Mouse (Mus musculus) cerebellum, adult (tissue): ENCODE measurements at regions not wholly inside any gene's neighbourhood (a gene's known extent, or its start where the extent isn't known, plus 50 kb on each side); places are given as distances from the start of the nearest gene placed in this dataset.

Experiments
- ATAC-seq: cut with Nextera tagmentation; 2 replicates; pipeline ENCODE4 v1.9.2; 2017; ENCODE audit warnings: mild to moderate bottlenecking, moderate library complexity, mixed read lengths; ENCODE audit not compliant: insufficient number of reproducible peaks, low FRiP score, low TSS enrichment

GRCm38 (mm10) chr3:148229192-148229591 lies 761.2 kb downstream of the Adgrl2 start:
- ATAC-seq: no peak

- no peak for ATAC-seq
Observed at GRCm38 (mm10) chr3:148228002-148228707, 762.2 kb downstream of the Adgrl2 start.

- no peak for ATAC-seq
Observed at GRCm38 (mm10) chr3:148220826-148221225, 769.5 kb downstream of the Adgrl2 start.

- no peak for ATAC-seq
Observed at GRCm38 (mm10) chr3:148220024-148220590, 770.2 kb downstream of the Adgrl2 start.

- no peak for ATAC-seq
Observed at GRCm38 (mm10) chr3:148202148-148202547, 788.2 kb downstream of the Adgrl2 start.

- no peak for ATAC-seq
Observed at GRCm38 (mm10) chr3:148186704-148187103, 803.7 kb downstream of the Adgrl2 start.

GRCm38 (mm10) chr3:148167556-148167955 lies 822.8 kb downstream of the Adgrl2 start:
- ATAC-seq: no peak

- no peak for ATAC-seq
Observed at GRCm38 (mm10) chr3:148159059-148159458, 831.3 kb downstream of the Adgrl2 start.

GRCm38 (mm10) chr3:148158533-148158932 lies 831.8 kb downstream of the Adgrl2 start:
- ATAC-seq: no peak

- ATAC-seq: no peak
Observed at GRCm38 (mm10) chr3:148143776-148144175, 846.6 kb downstream of the Adgrl2 start.

- 0 out of 2 replicates have a peak, but pooled peaks have one; percentile 26 for ATAC-seq
Observed at GRCm38 (mm10) chr3:148136791-148137251, 853.5 kb downstream of the Adgrl2 start.

- ATAC-seq: no peak
Observed at GRCm38 (mm10) chr3:148134646-148135045, 855.7 kb downstream of the Adgrl2 start.

GRCm38 (mm10) chr3:148115576-148115975 lies 874.8 kb downstream of the Adgrl2 start:
- ATAC-seq: no peak

GRCm38 (mm10) chr3:148112204-148112603 lies 878.2 kb downstream of the Adgrl2 start:
- no peak for ATAC-seq

- no peak for ATAC-seq
Observed at GRCm38 (mm10) chr3:148107031-148107430, 883.3 kb downstream of the Adgrl2 start.

- no peak for ATAC-seq
Observed at GRCm38 (mm10) chr3:148093930-148094329, 896.4 kb downstream of the Adgrl2 start.

GRCm38 (mm10) chr3:148075841-148076240 lies 914.5 kb downstream of the Adgrl2 start:
- no peak for ATAC-seq

- no peak for ATAC-seq
Observed at GRCm38 (mm10) chr3:148066701-148067100, 923.7 kb downstream of the Adgrl2 start.

- no peak for ATAC-seq
Observed at GRCm38 (mm10) chr3:148056074-148056473, 934.3 kb downstream of the Adgrl2 start.

GRCm38 (mm10) chr3:148052516-148052915 lies 937.8 kb downstream of the Adgrl2 start:
- ATAC-seq: no peak

GRCm38 (mm10) chr3:148048247-148048646 lies 942.1 kb downstream of the Adgrl2 start:
- no peak for ATAC-seq

GRCm38 (mm10) chr3:148032532-148032931 lies 957.8 kb downstream of the Adgrl2 start:
- ATAC-seq: no peak
